Comparison of ENCODE assay signal across 22 mouse cellular contexts in genomic region chr10:19913806-19914205, GRCm38 (mm10). TPM values are rescaled to one million over a fixed set of nuclear protein-coding genes. Genes with fewer than 3 reads are reported as not detected.
A peak's percentile ranks its signal among the peaks of the same experiment; 100 is the strongest.
DNase-seq lines count a peak whose midpoint lies in the region; ATAC-seq and TF ChIP-seq lines count a peak whose summit lies in the region.
"Had no signal": no experiment of that assay in that cellular context is flagged by ENCODE, and none has a peak within 500 bp of the region (broad histone marks: within the 10 kb centered on the region; RNA-seq: fewer than 3 reads in every experiment).

No protein-coding gene starts in this region.

- H3K4me3 ChIP-seq in midbrain, embryonic 11.5 days (ENCODE audit: low read depth, low read length) = no peak overlapping the region
- no peak overlapping the region for H3K4me3 ChIP-seq in midbrain, embryonic 14.5 days (replicated peaks; ENCODE audit: low read depth, low read length)
- H3K4me3 ChIP-seq in CH12.LX (replicated peaks in 1 of 3; ENCODE audit: low read depth in 2 of 3, low read length in 2 of 3, poor library complexity in 1 of 3) = no peak overlapping the region
- H3K4me3 ChIP-seq: embryonic facial prominence, embryonic 15.5 days; erythroblast, embryonic 14.5 days; forebrain, embryonic 10.5 days; gastrocnemius, adult 2 months; heart, embryonic 13.5 days; hindbrain, embryonic 15.5 days had no signal

- 94% methylated on average over 4 of the region's 4 CpGs for WGBS in midbrain, embryonic 11.5 days
- 89% methylated on average over 4 of the region's 4 CpGs for WGBS in midbrain, embryonic 14.5 days

- H3K4me2 ChIP-seq in midbrain, embryonic 11.5 days = no peak overlapping the region
- no peak overlapping the region for H3K4me2 ChIP-seq in midbrain, embryonic 14.5 days (ENCODE audit: low read length)
- H3K4me2 ChIP-seq in CH12.LX (ENCODE audit: insufficient read depth, low read depth, poor library complexity, severe bottlenecking) = peak overlapping the region; percentile 73; the same call in 1 of the 2 replicates
- H3K4me2 ChIP-seq: embryonic facial prominence, embryonic 15.5 days; heart, embryonic 13.5 days; hindbrain, embryonic 15.5 days had no signal

- no peak for TF ChIP-seq CTCF in CH12.LX (conservative IDR thresholded peaks at IDR 0.05 in 1 of 2, IDR thresholded peaks at IDR 0.05 in 1 of 2; ENCODE audit: low read depth in 2 of 2, low read length in 2 of 2)

- H3K27me3 ChIP-seq in midbrain, embryonic 11.5 days (ENCODE audit: control insufficient read depth, insufficient read depth, low read length) = no peaks in the 10 kb centered on the region
- H3K27me3 ChIP-seq in midbrain, embryonic 14.5 days (ENCODE audit: control insufficient read depth, insufficient read depth, low read length) = no peaks in the 10 kb centered on the region
- H3K27me3 ChIP-seq in CH12.LX (replicated peaks) = no peaks in the 10 kb centered on the region

- TF ChIP-seq RAD21 in CH12.LX (IDR thresholded peaks at IDR 0.05; ENCODE audit: low read depth, low read length) = no peak

- dilution Hi-C loops in CH12.LX (cut with MboI; ENCODE audit: extremely low pct_ligation_motif_present, extremely low pct_unique_long_range_greater_than_20kb, low sequenced_read_pairs) = no loop called here

- H3K79me2 ChIP-seq in CH12.LX (replicated peaks; ENCODE audit: control insufficient read depth, extremely low read depth, insufficient read depth, poor library complexity, severe bottlenecking) = no peaks in the 10 kb centered on the region

- no peak for TF ChIP-seq POLR2A in CH12.LX (IDR thresholded peaks at IDR 0.05; ENCODE audit: low read depth, low read length)

- H3K9me3 ChIP-seq in midbrain, embryonic 11.5 days (ENCODE audit: control insufficient read depth, low read length) = no peaks in the 10 kb centered on the region
- no peaks in the 10 kb centered on the region for H3K9me3 ChIP-seq in midbrain, embryonic 14.5 days (ENCODE audit: control insufficient read depth, low read length)
- no peaks in the 10 kb centered on the region for H3K9me3 ChIP-seq in CH12.LX (replicated peaks; ENCODE audit: low read length)
- H3K9me3 ChIP-seq: embryonic facial prominence, embryonic 15.5 days; forebrain, embryonic 10.5 days; G1E; heart, embryonic 13.5 days; hindbrain, embryonic 15.5 days had no signal

- no peaks in the 10 kb centered on the region for H3K36me3 ChIP-seq in midbrain, embryonic 11.5 days (ENCODE audit: control insufficient read depth, insufficient read depth, low read length)
- H3K36me3 ChIP-seq in midbrain, embryonic 14.5 days (ENCODE audit: control insufficient read depth, insufficient read depth, low read length) = no peaks in the 10 kb centered on the region
- no peaks in the 10 kb centered on the region for H3K36me3 ChIP-seq in CH12.LX (replicated peaks in 1 of 2; ENCODE audit: control insufficient read depth in 1 of 2, insufficient read depth in 1 of 2, low read length in 1 of 2)
- H3K36me3 ChIP-seq: embryonic facial prominence, embryonic 15.5 days; forebrain, embryonic 10.5 days; G1E; heart, embryonic 13.5 days; hindbrain, embryonic 15.5 days had no signal

- TF ChIP-seq EP300 in CH12.LX (IDR thresholded peaks at IDR 0.05; ENCODE audit: low read length) = peak; percentile 63

- no peak overlapping the region for H3K9ac ChIP-seq in midbrain, embryonic 11.5 days (ENCODE audit: low read length)
- H3K9ac ChIP-seq in midbrain, embryonic 14.5 days (replicated peaks; ENCODE audit: low read length) = no peak overlapping the region
- no peak overlapping the region for H3K9ac ChIP-seq in CH12.LX (ENCODE audit: insufficient read depth, low read depth)
- H3K9ac ChIP-seq: embryonic facial prominence, embryonic 15.5 days; heart, embryonic 13.5 days; hindbrain, embryonic 15.5 days had no signal

- no peaks in the 10 kb centered on the region for H3K4me1 ChIP-seq in midbrain, embryonic 11.5 days (ENCODE audit: control insufficient read depth, insufficient read depth, low read length)
- H3K4me1 ChIP-seq in midbrain, embryonic 14.5 days (ENCODE audit: control insufficient read depth, insufficient read depth, low read length) = no peaks in the 10 kb centered on the region
- peaks cover 4 to 21% of the 10 kb centered on the region in 2 experiments; a peak in 3 of 4 replicates for H3K4me1 ChIP-seq in CH12.LX (ENCODE audit: control insufficient read depth in 1 of 2, insufficient read depth in 2 of 2)
- H3K4me1 ChIP-seq: embryonic facial prominence, embryonic 15.5 days; forebrain, embryonic 10.5 days; hindbrain, embryonic 15.5 days had no signal

- ATAC-seq in midbrain, embryonic 11.5 days (ENCODE audit: low FRiP score) = no peak
- no peak for ATAC-seq in midbrain, embryonic 14.5 days (ENCODE audit: low FRiP score, low TSS enrichment)
- ATAC-seq in granulocyte monocyte progenitor cell, adult 5-6 weeks (replicated peaks; ENCODE audit: poor library complexity, severe bottlenecking) = peak; percentile 24; the same call in 1 of the 2 replicates
- ATAC-seq in neutrophil, adult 5-6 weeks (ENCODE audit: extremely low read depth, insufficient number of reproducible peaks, low FRiP score, poor library complexity, severe bottlenecking) = peak; percentile 34; the same call in 1 of the 2 replicates
- ATAC-seq: activated CD4-positive, CD25-positive, alpha-beta regulatory T cell, adult 4 months; forebrain, embryonic 14.5 days had no signal

- in situ Hi-C loops in CH12.LX (cut with MboI; ENCODE audit: low pct_ligation_motif_present, low pct_unique_long_range_greater_than_20kb, low sequenced_read_pairs) = no loop called here

- no peak overlapping the region for H3K27ac ChIP-seq in midbrain, embryonic 11.5 days (ENCODE audit: low read depth, low read length)
- H3K27ac ChIP-seq in midbrain, embryonic 14.5 days (replicated peaks; ENCODE audit: low read depth, low read length) = no peak overlapping the region
- no peak overlapping the region for H3K27ac ChIP-seq in CH12.LX (ENCODE audit: insufficient read depth, low read depth)
- H3K27ac ChIP-seq: embryonic facial prominence, embryonic 15.5 days; forebrain, embryonic 10.5 days; gastrocnemius, adult 2 months; heart, embryonic 13.5 days; hindbrain, embryonic 15.5 days had no signal

- peak; percentile 8 for DNase-seq in midbrain, embryonic 11.5 days (ENCODE audit: low spot score, missing footprints)
- no peak for DNase-seq in midbrain, embryonic 14.5 days
- peak; percentile 71 for DNase-seq in CH12.LX (ENCODE audit: extremely low read depth)
- no peak for DNase-seq in adrenal gland, postnatal 25 days
- DNase-seq in layer of hippocampus, postnatal 14 days (ENCODE audit: low spot score in 2 of 2) = no peak
- DNase-seq in embryo, embryonic 10.5 days (ENCODE audit: low spot score) = no peak
- DNase-seq: adrenal gland, postnatal 14 days; cerebellum, adult 2 months; cerebellum, postnatal 10 days; embryo, embryonic 11 days; gastrocnemius, adult 2 months; heart, postnatal 36 days had no signal

TF ChIP-seq in CH12.LX, 34 proteins besides CTCF, POLR2A, EP300 and RAD21 (continues in another document):
- TF ChIP-seq IRF4 (IDR thresholded peaks at IDR 0.05; ENCODE audit: low read depth, low read length) (peak; percentile 28; the same call in 1 of the 2 replicates), MYC (IDR thresholded peaks at IDR 0.05; ENCODE audit: low read depth, low read length) (no peak), ZC3H11A (IDR thresholded peaks at IDR 0.05; ENCODE audit: low read depth, low read length) (no peak), MAFK (IDR thresholded peaks at IDR 0.05; ENCODE audit: insufficient replicate concordance, low read length) (no peak), GABPA (IDR thresholded peaks at IDR 0.05; ENCODE audit: insufficient replicate concordance, low read depth, low read length) (no peak), MAZ (IDR thresholded peaks at IDR 0.05; ENCODE audit: low read depth, low read length) (no peak), MXI1 (IDR thresholded peaks at IDR 0.05; ENCODE audit: low read depth, low read length) (no peak), E2F4 (IDR thresholded peaks at IDR 0.05; ENCODE audit: insufficient replicate concordance, low read depth, low read length) (no peak), NRF1 (IDR thresholded peaks at IDR 0.05; ENCODE audit: low read depth, low read length) (no peak), MEF2A (IDR thresholded peaks at IDR 0.05; ENCODE audit: borderline replicate concordance, low read depth, low read length) (no peak), ZNF384 (IDR thresholded peaks at IDR 0.05; ENCODE audit: low read depth, low read length) (no peak), POLR2AphosphoS2 (IDR thresholded peaks at IDR 0.05; ENCODE audit: low read depth, low read length) (no peak), RCOR1 (conservative IDR thresholded peaks at IDR 0.05; ENCODE audit: low read depth, low read length) (no peak), TBP (conservative IDR thresholded peaks at IDR 0.05; ENCODE audit: low read depth, low read length) (no peak), ZMIZ1 (IDR thresholded peaks at IDR 0.05; ENCODE audit: low read depth, low read length) (no peak), MAX (IDR thresholded peaks at IDR 0.05; ENCODE audit: low read length) (no peak), BHLHE40 (IDR thresholded peaks at IDR 0.05; ENCODE audit: low read depth, low read length) (peak; percentile 67)

RNA-seq across cellular contexts. Expression of gene Pex7, which starts 6.3 kb away (rescaled TPM):
- polyA plus RNA-seq in midbrain, embryonic 11.5 days (2014; fragmentation: Nextera tagmentation; extraction: Ambion mirVana) = 33.4 and 33.6 TPM in 2 replicates
- 30.1 and 30.7 TPM in 2 replicates for polyA plus RNA-seq in midbrain, embryonic 14.5 days (2014; fragmentation: Nextera tagmentation; extraction: Ambion mirVana)
- total RNA-seq in CH12.LX (2012; rRNA removed) (26.5 and 28.0 TPM in 2 replicates), CH12.LX (2014; rRNA removed) (53.1 and 53.6 TPM in 2 replicates)
- 30.2 and 32.4 TPM in 2 replicates for polyA plus RNA-seq in CH12.LX (2012; ENCODE audit: insufficient read length, low read depth)
- total RNA-seq in granulocyte monocyte progenitor cell, adult 5-6 weeks (2014; fragmentation: Nextera tagmentation) = 22.6 and 34.9 TPM in 2 replicates
- 29.1 and 31.3 TPM in 2 replicates for total RNA-seq in granulocyte monocyte progenitor cell, adult 5-6 weeks (2017)
- 12.0 and 17.1 TPM in 2 replicates for total RNA-seq in neutrophil, adult 5-6 weeks (2017)
- total RNA-seq in adrenal gland, postnatal 25 days (2021) = 47.3 and 57.8 TPM in 2 replicates
- total RNA-seq in layer of hippocampus, postnatal 14 days (2021) = 10 to 100 TPM; 25.7 to 28.6 TPM

RNA-seq across cellular contexts. Expression of gene Map3k5, which starts 20.5 kb away (rescaled TPM):
- 0.51 and 1.0 TPM in 2 replicates for polyA plus RNA-seq in midbrain, embryonic 11.5 days (2014; fragmentation: Nextera tagmentation; extraction: Ambion mirVana)
- 0.72 and 1.3 TPM in 2 replicates for polyA plus RNA-seq in midbrain, embryonic 14.5 days (2014; fragmentation: Nextera tagmentation; extraction: Ambion mirVana)
- total RNA-seq in CH12.LX (2012; rRNA removed) (27.6 and 28.8 TPM in 2 replicates), CH12.LX (2014; rRNA removed) (15.8 and 16.3 TPM in 2 replicates)
- 27.3 and 31.0 TPM in 2 replicates for polyA plus RNA-seq in CH12.LX (2012; ENCODE audit: insufficient read length, low read depth)
- total RNA-seq in granulocyte monocyte progenitor cell, adult 5-6 weeks (2014; fragmentation: Nextera tagmentation) = 22.4 and 37.3 TPM in 2 replicates
- 16.9 and 17.3 TPM in 2 replicates for total RNA-seq in granulocyte monocyte progenitor cell, adult 5-6 weeks (2017)
- 133 and 144 TPM in 2 replicates for total RNA-seq in neutrophil, adult 5-6 weeks (2017)
- 20.3 and 22.9 TPM in 2 replicates for total RNA-seq in adrenal gland, postnatal 25 days (2021)
- total RNA-seq in layer of hippocampus, postnatal 14 days (2021) = 10 to 100 TPM; 24.2 to 24.4 TPM
- polyA plus RNA-seq: erythroblast, embryonic 14.5 days had no signal

Comparison
In these comparisons a context has a peak if more than half of its experiments do, and no peak if none do; other contexts are left out.
1. DNase-seq: peak in midbrain, embryonic 11.5 days (single experiment) and CH12.LX (single experiment); none in midbrain, embryonic 14.5 days (single experiment), adrenal gland, postnatal 25 days (single experiment), layer of hippocampus, postnatal 14 days (0 of 2) and embryo, embryonic 10.5 days (single experiment).
2. ATAC-seq: peak in granulocyte monocyte progenitor cell, adult 5-6 weeks (single experiment) and neutrophil, adult 5-6 weeks (single experiment); none in midbrain, embryonic 11.5 days (single experiment) and midbrain, embryonic 14.5 days (single experiment).